Mouse (Mus musculus) spleen, embryonic (tissue): ENCODE results near the gene Nr1i3.

ENCODE experiments used
- CTCF ChIA-PET: fragments of 350-600 bp; sonication (Branson Sonifier 250); formaldehyde crosslinking; loops from one replicate; lab custom pipeline; 2022; lab: Charles Lee

Gene Nr1i3

DNA sequence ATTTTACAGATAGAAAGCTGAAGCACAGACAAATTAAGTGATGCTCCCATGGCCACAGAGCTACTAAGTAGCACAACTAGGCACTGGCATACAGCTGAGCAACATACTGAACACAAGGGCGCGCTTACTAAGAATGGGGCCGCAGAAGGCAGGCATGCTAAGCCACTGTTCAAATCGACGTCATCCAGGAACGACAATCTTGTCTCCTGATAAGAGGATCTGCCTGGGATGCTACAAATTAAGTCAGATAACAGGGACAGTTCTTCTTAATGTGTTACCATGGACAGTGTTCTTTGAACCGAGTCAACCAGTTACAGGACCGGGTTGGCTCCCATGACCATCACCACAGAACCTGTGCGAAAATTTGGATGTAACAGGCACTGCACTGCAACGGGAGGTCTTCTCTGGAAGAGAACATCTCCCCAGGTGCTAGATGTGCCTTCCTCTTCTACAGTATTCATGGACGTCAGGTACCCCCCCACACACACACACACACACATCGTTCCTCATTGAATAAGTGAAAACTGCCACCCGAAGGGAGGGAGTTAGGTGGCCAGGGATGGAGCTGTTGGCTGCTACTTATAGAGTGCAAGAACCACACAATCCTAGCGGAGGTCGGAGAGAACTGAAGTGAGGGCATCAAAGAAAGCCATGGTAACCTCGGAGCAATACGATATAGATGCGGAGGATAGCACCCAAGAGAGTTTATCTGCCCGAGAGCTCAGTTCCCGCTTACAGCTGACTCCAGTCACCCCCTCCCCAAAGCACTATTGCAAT lies 18.5 kb upstream of the Nr1i3 start:
- CTCF ChIA-PET, result interaction anchor here (1.2 kb wide), 1 partner anchor 32 kb away, joined by 3 read pairs; no protein-coding TSS in a partner anchor

DNA sequence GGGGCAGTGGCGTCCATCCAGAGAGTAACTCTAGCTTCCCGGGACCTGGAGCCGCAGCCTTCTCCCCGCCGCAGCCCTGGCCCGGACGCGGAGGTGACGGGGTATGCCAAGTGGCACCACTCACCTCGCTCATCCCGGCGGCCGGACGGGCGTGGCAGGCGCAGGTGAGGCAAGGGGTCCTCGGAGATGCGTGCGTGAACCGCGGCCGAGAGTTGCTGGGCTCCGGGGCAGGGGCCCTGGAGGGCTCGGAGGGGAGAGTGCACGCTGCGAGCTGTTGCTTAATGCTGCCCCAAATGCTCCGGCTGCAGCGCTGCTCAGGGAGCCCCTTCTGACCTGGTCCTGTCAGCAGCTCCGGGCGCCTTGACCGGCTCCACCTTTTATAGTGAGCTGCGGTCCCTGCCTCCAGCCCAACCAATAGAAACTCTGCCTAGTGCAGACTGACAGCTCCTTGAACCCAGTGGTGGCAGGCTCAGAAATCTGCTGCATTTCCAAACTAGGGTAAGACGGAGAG lies 17.8 kb upstream of the Nr1i3 start, which contains the start of gene Pcp4l1:
Gene Pcp4l1, minus strand, starts transcription at position 382 of the 511 bp plus-strand sequence.
- CTCF ChIA-PET, result interaction anchor here (0.5 to 1.2 kb wide), 2 partner anchors 33 to 371 kb away, joined by 3 read pairs; no protein-coding TSS in a partner anchor

DNA sequence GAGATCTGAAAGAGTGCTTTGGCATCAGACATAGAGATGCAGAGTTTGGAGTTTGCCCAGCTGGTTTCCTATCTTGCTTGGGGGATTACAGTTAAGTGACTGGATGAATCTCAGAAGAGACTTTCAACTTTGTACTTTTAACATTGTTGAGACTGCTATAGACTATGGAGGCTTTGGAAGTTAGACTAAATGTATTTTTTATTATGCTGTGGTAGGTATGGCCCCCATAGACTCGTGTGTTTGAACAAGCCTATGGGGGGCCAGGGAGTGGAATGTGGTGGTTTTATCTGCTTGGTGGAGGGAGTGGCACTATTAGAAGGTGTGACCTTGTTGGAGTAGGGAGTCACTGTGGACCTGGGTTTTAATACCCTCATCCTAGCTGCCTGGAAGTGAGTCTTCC lies 14.2 kb upstream of the Nr1i3 start:
- CTCF ChIA-PET, result interaction anchor here (0.6 kb wide), 2 partner anchors 15 to 462 kb away, joined by 3 read pairs; no protein-coding TSS in a partner anchor

- CTCF ChIA-PET, result no interaction called here
Measured at GRCm38 (mm10) chr1:171200769-171201168, 13.0 kb upstream of the Nr1i3 start.

GRCm38 (mm10) chr1:171203471-171204248 lies 10.1 kb upstream of the Nr1i3 start:
- CTCF ChIA-PET, result no interaction called here

DNA sequence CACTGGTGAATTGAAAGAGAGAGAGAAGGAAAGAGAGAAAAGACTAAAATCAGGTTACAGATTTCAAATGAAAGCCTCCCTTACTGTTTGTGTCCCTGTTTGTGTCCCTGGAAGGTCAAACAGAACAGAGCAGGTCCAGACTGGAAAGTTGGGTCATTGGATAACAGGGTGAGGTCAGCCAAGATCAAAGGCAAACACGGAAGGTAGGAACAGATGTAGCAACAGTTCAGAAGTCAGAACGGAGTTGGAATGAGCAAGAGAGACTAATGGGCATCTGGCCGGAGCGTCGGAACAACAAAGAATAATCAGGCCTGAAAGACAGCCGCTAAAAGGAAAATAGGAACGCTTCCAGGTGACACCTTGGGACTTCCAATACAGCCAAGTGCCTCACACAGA lies 9.5 kb upstream of the Nr1i3 start:
- CTCF ChIA-PET, result no interaction called here

DNA sequence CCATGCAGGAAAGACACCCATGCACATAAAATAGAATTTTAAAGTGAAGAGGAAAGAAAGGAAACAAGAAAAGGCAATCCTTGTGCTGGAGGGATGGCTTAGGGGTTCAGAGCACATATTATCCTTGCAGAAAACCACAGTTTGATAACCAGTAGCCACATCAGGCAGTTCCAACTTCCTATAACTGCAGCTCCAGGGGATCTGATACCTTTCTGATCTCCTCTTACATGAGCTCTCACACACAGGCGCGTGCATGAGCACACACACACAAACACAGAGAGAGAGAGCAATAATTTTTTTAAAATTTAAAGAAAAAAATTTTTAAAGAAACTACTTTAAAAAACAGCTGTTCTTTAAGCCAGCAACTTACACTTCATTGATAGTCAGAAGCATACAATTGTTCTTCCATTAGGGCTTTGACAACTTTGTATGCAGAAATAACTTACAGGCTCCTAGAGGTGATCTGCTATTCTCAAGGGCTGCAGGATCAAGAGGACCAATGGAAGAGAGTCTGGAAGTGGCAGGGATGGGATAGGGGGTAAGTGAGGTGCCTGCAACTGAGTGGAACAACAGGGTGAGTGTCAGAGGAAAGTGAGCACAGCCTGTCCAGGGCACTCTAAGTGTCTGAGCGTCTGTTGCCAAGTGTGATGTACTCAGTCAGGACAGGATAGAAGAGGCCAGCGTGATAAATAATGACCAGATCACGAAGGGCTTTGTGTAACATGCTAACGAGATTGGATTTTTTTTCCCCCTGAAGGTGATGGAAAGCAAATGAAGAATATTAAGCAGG lies 7.9 kb upstream of the Nr1i3 start:
- CTCF ChIA-PET, result interaction anchor here (0.6 kb wide), 1 partner anchor 79 kb away, joined by 3 read pairs; no protein-coding TSS in a partner anchor

DNA sequence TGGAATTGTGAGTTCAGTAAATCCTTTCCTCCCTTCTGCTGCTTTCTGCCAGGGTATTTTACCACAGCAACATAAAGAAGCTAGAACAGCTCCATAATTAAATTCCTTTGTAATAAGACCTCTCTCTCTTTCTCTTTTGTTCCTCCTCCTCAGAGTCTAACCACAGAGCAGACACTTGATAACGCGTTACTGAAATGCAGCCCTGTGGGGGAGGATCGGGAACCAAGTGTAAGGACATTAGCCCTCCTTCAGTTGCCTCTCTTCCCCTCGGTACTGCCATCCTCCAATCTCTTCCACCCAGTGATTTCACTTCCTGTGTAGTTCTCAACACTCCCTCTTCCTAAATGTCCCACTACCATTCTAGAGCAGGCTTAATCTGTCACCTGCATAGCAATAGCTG lies 4.4 kb upstream of the Nr1i3 start:
- CTCF ChIA-PET, result no interaction called here

DNA sequence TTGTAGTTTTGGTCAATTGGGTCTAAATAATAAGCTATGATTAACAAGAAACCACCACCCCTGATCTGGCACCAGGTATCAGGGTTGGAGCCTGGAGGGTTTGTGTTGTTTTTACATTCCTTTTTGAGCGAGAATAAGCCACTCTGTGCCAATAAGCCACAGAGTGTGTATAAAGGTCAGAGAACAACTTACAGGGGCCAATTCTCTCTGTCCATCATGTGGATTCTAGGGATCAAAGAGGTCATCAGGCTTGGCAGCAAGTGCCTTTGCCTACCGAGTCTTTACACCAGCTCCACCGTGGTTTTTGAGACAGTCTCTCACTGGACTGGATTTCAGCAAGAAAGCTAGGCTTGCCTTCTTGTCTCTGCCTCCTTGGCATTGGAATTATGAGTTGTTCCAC lies 916 bp upstream of the Nr1i3 start:
- CTCF ChIA-PET, result no interaction called here

- CTCF ChIA-PET, result interaction anchor here (0.6 kb wide), 1 partner anchor 356 kb away, joined by 3 read pairs; no protein-coding TSS in a partner anchor
Measured at GRCm38 (mm10) chr1:171216241-171216955, 2.6 kb downstream of the Nr1i3 start.

GRCm38 (mm10) chr1:171220871-171221270 lies 7.1 kb downstream of the Nr1i3 start:
- CTCF ChIA-PET, result interaction anchor here (0.8 to 1.0 kb wide), 2 partner anchors 27 to 81 kb away, joined by 3 read pairs; no protein-coding TSS in a partner anchor

DNA sequence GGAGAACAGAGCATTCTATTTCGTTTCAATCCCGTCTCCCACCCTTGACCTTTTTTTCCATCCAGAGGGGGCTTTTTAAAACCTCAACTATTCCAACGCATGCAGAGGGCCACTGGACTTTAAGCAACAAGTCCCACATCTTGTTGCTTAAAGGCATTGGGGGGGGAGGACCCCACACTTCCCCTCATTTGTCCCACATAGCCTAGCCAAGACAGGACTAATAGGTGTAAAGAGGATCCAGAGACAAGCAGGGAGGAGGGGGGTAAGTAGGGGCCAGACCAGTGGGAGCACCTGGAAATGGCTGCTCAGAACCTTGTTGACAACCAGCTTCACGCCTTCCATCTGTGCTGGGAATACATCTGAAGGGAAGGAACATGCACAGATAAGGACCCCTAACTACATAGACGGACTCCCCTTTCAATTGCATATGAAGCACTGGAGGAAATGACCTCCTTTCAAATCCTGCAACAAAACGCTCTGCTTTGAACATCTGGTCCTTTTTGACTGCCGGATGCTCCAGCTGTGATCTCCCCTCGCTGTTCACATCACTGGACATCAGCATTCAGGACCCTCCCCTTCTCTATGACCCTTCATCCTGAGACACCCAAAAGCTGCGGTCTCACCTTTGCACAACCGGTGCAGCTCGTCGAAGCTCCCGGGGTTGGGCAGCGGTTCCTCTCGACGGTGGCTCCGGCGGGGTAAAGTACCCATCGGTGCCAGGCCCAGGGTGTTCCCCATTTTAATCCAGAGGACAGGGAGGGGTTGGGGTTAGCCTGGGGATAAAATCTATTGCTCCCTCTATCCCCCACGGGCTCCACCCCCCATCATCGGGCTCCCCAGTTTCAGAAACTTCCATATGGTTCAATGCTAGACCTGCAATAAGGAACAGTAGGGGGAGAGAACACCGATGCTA lies 7.8 kb downstream of the Nr1i3 start:
- CTCF ChIA-PET, result interaction anchor here (0.6 to 1.0 kb wide), 3 partner anchors 26 to 81 kb away, joined by 3 read pairs; no protein-coding TSS in a partner anchor

GRCm38 (mm10) chr1:171222238-171223155 lies 8.7 kb downstream of the Nr1i3 start, which contains the start of gene Tomm40l:
Tomm40l (minus strand) TSS chr1:171222514.
- CTCF ChIA-PET, result no interaction called here

DNA sequence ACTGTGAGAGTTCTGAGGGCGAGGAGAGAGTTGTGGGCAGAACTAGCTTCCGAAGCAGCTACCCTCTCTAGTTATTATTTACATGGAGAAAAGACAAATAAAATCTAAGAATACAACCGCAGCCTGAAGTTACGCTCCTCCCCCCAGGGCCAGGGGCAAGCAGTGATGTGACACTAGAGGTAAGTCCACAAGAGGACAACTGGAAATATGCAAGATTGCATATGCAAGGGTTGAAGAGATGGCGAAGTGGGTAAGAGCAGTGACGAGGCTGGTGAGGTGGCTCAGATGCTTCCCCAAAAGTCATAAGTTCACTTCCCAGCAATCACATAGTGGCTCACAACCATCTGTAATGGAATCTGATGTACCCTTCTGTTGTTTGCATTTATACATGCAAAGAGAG lies 9.4 kb downstream of the Nr1i3 start:
- CTCF ChIA-PET, result interaction anchor here (0.7 kb wide), 1 partner anchor 1033 kb away, joined by 4 read pairs; no protein-coding TSS in a partner anchor

DNA sequence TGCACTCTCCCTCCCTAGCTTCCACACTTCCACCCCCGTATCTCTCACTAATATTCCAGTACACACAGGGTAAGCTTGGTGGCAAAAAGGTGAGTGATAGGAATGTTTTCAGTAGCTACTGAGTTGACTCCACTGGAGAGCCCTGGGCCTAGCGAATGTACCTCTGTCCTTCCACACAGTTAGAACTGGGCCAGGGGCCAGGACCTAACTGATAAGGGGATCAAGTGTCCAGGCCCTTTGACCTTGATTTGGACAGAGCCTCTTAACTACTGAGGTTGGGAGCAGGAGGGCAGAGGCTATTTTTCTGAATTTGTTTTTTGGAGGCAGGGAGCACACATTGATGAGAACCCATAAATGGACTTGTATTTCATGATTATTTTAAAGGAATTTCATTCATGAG lies 10.0 kb downstream of the Nr1i3 start:
- CTCF ChIA-PET, result interaction anchor here (0.7 kb wide), 1 partner anchor 1033 kb away, joined by 4 read pairs; no protein-coding TSS in a partner anchor

DNA sequence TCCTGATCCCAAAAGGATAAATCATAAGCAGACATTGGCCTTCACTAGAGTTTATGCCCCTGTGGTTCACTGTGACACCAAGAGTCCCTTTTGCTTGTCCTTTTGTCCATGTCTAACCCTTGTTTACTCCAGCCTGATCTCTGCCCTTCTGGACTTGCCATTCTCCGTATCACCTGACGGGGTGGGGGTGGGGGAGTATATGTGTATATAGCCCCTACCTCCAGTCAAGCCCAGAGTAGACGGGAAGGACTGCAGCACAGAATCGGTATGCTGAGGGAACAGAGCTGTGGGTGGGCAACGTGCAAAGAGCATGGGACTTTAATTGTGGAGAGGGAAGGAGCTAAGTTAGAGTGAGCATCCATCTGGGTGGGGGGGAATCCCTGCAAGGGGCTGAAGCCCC lies 11.1 kb downstream of the Nr1i3 start, which contains the start of gene Apoa2:
Gene Apoa2, plus strand, starts transcription at position 198 of the 400 bp plus-strand sequence.
- CTCF ChIA-PET, result no interaction called here

GRCm38 (mm10) chr1:171226780-171227179 lies 13.0 kb downstream of the Nr1i3 start:
- CTCF ChIA-PET, result no interaction called here

GRCm38 (mm10) chr1:171227879-171228278 lies 14.1 kb downstream of the Nr1i3 start:
- CTCF ChIA-PET, result interaction anchor here (0.6 kb wide), 1 partner anchor 39 kb away, joined by 6 read pairs; no protein-coding TSS in a partner anchor
